Mouse (Mus musculus) E14TG2a.4 (cell line): Measurements from ENCODE around the gene Ift81.

Experiments used
- CTCF ChIP-seq: conservative IDR thresholded peaks from 2 replicates; pipeline ENCODE4 v1.5.1; 2014; ENCODE audit warnings: low read length
- POU5F1 ChIP-seq: IDR thresholded peaks from 2 replicates; pipeline ENCODE4 v1.6.1; 2014; ENCODE audit warnings: low read length, borderline replicate concordance

GRCm38 (mm10) chr5:122527761-122528160 is 86.6 kb downstream of the Ift81 start:
- TF ChIP-seq CTCF (no peak), POU5F1 (no peak)
